Mouse (Mus musculus): ENCODE measurements around the gene Gm6588. TPM values are rescaled to one million over a fixed set of nuclear protein-coding genes. Genes with fewer than 3 reads are reported as not detected.
"Not testable (repeated sequence)": the region's sequence is repeated elsewhere in the genome, so short reads cannot be mapped to it uniquely, and the experiment has no call there.

The Gm6588 gene
- not detected for polyA plus RNA-seq (2017; shearing (Covaris generic))

GRCm38 (mm10) chr5:112448747-112449440 is at the start of gene Gm6588:
Gene Gm6588, plus strand, starts transcription at chr5:112449426.
- ATAC-seq: no peak

- no peak for ATAC-seq
Measured at GRCm38 (mm10) chr5:112402437-112402836, 46.8 kb upstream of the Gm6588 start.

GRCm38 (mm10) chr5:112406017-112406416 is 43.2 kb upstream of the Gm6588 start:
- ATAC-seq: no peak

DNA sequence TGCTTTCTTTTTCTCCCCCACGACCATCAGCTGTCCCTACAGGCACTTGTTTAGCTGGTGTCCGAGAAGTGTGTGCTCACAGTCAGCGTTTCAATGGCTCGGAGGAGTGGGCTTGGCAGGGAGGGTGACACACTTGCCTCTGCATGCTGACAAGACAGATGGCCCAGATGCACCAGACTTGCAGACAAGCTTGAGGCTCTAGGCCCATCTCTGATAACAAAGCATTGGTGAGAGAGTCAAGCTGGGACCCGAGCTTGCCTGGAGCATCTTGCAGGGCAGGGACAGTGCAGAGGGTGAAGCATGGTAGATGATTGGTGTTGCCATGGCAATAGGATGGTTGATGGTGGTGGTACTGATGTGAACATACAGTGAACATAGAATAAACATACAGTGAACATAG is 40.0 kb upstream of the Gm6588 start:
- ATAC-seq: no peak

DNA sequence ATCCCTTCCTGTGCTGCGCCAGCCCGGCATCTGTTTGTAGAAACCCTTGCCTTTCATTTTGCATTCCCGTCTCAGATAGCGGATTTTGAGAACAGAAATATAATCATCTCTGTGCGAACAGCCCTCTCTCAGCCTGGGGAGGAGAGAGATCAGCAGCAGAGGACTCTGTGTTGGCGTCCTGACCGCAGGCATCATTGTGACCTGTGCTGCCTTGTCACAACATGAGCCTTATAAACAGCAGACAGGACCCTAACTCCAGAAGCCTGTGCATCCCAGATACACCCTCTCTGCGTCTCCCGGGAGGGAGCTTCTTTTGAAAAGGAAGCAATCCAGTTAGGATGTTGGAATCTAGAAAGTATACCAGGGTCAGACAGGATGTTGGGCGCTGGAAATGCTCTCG is 38.2 kb upstream of the Gm6588 start:
- no peak for ATAC-seq

- ATAC-seq: no peak
Measured at GRCm38 (mm10) chr5:112411514-112412335, 37.5 kb upstream of the Gm6588 start.

- not testable (repeated sequence) for ATAC-seq
Measured at GRCm38 (mm10) chr5:112412781-112413180, 36.4 kb upstream of the Gm6588 start.

GRCm38 (mm10) chr5:112416673-112417072 is 32.6 kb upstream of the Gm6588 start:
- no peak for ATAC-seq

- no peak for ATAC-seq
Measured at GRCm38 (mm10) chr5:112418023-112418422, 31.2 kb upstream of the Gm6588 start.

DNA sequence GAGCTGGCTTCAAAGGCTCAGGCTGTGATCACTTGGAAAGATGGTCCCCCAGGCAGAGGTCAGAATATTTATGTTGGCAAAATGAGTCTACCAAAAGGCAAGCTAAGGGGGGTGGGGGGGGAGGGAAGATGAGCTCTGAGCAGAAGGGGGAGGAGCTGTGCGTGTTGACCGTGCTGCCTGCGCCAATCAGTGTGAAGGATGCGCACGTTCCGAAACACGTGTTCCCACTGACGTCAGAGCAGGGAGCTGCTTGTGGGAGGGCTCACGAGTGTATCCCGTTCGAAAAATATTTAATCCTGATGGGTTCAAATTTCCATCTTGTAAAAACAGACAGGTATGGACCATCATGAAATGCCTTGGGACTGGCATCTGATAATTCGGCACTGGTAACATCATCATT is 29.7 kb upstream of the Gm6588 start:
- ATAC-seq: no peak

DNA sequence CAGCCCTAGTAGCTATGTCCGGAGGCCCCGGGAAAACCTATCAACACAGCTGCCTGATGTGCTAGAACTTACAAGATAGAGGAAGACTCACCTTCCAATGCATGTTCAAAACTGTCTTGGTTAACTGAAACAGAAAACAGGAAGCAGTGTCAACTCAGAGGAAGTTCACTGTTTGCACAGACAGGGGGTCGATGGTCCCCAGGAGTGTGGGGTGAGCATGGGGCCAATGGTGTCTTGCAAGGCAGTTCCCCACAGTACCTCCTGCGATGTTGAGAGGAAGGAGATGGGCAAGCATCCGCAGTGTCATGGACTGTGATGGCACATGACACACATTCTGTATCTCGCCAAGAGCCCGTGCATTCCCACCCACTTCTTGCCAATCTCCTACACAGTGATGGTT is 22.6 kb upstream of the Gm6588 start:
- ATAC-seq: no peak

DNA sequence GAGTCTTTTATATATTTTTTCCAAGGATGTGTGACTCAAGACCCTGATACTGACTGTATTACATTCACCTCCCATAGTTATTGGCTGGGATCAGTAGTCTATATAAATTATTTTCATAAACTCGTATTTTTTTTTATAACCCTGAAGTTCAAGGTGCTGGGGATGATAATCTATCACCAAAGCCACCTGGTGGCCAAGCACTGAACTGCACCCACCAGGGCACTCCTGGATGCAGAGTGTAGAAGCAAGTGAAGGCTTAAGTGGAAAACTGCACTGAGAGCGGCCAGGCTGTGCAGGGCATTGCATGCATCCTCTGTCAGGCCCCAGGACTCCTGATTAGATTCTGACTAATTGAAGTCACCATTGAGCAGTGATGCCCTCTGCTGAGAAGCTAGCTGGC is 21.9 kb upstream of the Gm6588 start:
- no peak for ATAC-seq

GRCm38 (mm10) chr5:112428944-112429343 is 20.3 kb upstream of the Gm6588 start:
- peak; percentile 56 for ATAC-seq

- peak; percentile 62 for ATAC-seq
Measured at GRCm38 (mm10) chr5:112431120-112431775, 18.0 kb upstream of the Gm6588 start.

DNA sequence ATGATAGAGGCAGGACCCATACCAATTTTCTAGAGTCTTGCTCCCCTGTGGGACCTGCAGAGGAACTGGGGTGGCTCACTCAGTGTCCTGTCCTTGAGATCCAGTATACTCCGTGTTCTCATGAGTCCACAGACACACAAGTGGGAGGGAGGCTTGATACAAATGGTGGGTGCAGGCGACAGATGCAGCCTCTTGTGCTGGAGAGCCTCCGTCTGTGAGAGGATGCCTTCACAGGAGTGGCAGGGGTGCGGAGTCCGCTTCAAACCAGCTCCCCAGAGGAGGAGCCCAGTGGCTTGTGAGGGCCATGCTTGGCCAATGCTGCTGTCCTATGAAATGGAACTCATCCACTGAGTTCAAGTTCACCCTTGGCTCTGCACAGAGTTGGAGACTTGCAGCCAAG is 17.2 kb upstream of the Gm6588 start:
- no peak for ATAC-seq

DNA sequence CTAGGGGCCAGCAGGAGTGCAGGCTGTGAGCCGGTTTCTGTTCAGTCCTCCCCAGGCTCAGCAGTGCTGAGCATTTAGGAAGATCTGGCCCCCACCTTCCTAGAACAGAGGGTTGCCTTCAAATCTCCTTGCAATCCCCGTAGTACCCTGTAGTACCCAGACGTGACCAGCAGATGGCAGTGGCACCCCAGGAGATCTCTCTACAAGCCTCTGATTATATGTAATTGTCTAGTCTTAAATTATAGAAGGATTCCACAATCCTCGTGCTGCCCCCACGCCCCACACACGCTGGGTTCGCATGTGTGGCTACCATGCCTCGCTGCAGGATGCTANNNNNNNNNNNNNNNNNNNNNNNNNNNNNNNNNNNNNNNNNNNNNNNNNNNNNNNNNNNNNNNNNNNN is 16.2 kb upstream of the Gm6588 start:
- ATAC-seq: peak; percentile 46

GRCm38 (mm10) chr5:112438535-112438934 is 10.7 kb upstream of the Gm6588 start:
- ATAC-seq: no peak

GRCm38 (mm10) chr5:112453088-112453487 is 3.9 kb downstream of the Gm6588 start:
- no peak for ATAC-seq

DNA sequence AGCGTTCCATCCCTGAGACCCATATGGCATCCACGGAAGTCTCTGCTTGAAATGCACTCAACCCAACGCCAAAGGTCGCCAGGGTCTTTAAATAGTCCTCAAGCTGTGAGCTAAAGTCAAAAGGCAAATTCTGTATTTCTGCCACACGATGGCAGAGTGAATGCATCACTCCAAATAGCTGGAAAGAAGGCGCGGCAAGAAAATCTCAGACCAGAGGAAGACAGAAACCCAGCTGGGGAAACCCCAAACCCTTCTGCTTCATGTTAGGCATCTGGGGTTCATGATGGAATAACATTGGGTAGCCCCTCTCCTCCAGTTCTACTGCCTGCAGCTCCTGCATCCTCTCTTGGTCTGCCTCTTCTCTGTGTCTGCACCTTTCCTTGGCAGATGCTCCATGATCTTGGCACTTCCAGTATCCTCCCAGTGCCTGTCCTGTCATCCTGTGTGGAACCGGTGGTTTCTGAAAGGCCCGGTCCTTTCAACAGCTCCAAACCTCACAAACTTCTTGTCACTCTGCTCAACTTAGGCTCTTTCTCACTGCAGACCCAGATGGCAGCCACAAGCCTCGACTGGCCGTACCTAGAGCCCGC is 5.8 kb downstream of the Gm6588 start:
- ATAC-seq: no peak

DNA sequence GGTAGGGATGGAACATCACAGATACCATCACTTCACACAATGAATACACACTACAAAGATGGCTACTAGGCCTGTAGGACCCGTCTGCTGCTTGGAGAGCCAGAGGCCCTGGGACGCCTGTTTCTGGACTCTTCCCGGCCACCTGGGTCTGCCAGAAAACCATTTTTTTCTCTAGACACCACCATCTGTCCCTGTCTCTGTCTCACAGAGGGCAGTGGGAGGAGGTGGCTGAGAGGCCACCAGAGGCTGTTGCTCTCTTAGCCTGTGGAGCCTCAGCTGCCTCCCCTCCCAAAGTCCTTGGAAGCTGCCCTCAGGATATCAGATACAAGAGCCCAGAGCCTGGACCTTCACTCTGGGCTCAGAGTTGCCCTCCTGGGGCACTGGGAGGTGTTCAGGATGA is 10.7 kb downstream of the Gm6588 start:
- ATAC-seq: no peak

GRCm38 (mm10) chr5:112466331-112466730 is 17.1 kb downstream of the Gm6588 start:
- no peak for ATAC-seq

- no peak for ATAC-seq
Measured at GRCm38 (mm10) chr5:112468986-112469581, 19.9 kb downstream of the Gm6588 start.

GRCm38 (mm10) chr5:112470144-112470543 is 20.9 kb downstream of the Gm6588 start:
- ATAC-seq: no peak
